Mouse (Mus musculus): ENCODE data around the gene Sgf29. TPM values are rescaled to one million over a fixed set of nuclear protein-coding genes. Genes with fewer than 3 reads are reported as not detected.
"Not testable (repeated sequence)": the region's sequence is repeated elsewhere in the genome, so short reads cannot be mapped to it uniquely, and the experiment has no call there.

The Sgf29 gene
- polyA plus RNA-seq, 1 experiment from 2014 or later: 42.9 TPM

DNA sequence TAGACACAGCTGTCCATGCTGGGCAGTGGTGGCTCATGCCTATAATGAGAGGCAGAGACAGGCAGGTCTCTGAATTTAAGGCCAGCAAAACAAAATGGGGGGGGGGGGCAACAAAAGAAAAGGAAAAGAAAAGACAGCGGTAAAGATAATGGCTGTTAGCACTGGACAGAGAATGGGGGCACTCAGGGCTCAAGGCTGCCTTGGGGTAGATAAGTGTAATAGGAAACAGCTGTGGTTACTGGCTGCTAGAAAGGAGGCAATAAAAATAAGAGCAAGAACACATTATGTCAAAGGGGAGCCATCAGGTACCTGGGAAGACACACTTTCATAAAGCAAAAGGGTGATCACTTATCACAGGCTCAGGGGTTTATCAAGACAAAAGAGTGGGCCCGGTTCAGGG lies 16.6 kb upstream of the Sgf29 start:
- no peak overlapping the region for H3K9ac ChIP-seq (ENCODE audit: low read length)
- ATAC-seq (ENCODE audit: low read depth): no peak
- WGBS: 77% methylated on average over 2 of the region's 2 CpGs
- no peaks in the 10 kb centered on the region for H3K27me3 ChIP-seq (ENCODE audit: control insufficient read depth, insufficient read depth, low read depth, low read length)
- no peak overlapping the region for H3K4me3 ChIP-seq (ENCODE audit: low read length)
- H3K4me1 ChIP-seq (replicated peaks; ENCODE audit: control insufficient read depth, insufficient read depth, low read length): no peaks in the 10 kb centered on the region
- no peak overlapping the region for H3K27ac ChIP-seq (ENCODE audit: low read length)
- no peaks in the 10 kb centered on the region for H3K9me3 ChIP-seq (ENCODE audit: control insufficient read depth, low read length)
- H3K4me2 ChIP-seq (ENCODE audit: low read depth, low read length): no peak overlapping the region
- H3K36me3 ChIP-seq (ENCODE audit: control insufficient read depth, insufficient read depth, low read length): no peaks in the 10 kb centered on the region

DNA sequence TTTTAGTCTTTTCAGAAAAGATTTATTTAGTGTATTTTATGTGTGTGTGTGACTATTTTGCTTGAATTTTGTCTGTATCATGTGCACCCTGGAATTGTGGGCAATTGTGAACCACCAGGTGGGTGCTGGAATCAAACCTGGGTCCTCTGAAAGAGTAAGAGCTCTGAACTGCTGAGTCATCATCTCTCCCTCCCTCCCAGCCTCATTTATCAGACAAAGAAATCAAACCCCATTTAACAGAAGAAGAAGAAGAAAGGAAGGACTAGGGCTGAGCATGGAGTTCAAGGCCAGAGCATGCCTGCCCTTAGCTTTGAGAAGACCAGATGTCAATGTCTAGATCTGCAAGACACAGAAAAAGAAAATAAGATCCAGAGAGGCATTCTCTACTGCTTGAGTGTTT lies 13.7 kb upstream of the Sgf29 start:
- H3K4me3 ChIP-seq (ENCODE audit: low read length): no peak overlapping the region
- no peaks in the 10 kb centered on the region for H3K9me3 ChIP-seq (ENCODE audit: control insufficient read depth, low read length)
- no peak overlapping the region for H3K27ac ChIP-seq (ENCODE audit: low read length)
- H3K4me2 ChIP-seq (ENCODE audit: low read depth, low read length): no peak overlapping the region
- ATAC-seq (ENCODE audit: low read depth): no peak
- H3K9ac ChIP-seq (ENCODE audit: low read length): no peak overlapping the region
- no peaks in the 10 kb centered on the region for H3K36me3 ChIP-seq (ENCODE audit: control insufficient read depth, insufficient read depth, low read length)
- H3K27me3 ChIP-seq (ENCODE audit: control insufficient read depth, insufficient read depth, low read depth, low read length): no peaks in the 10 kb centered on the region
- H3K4me1 ChIP-seq (replicated peaks; ENCODE audit: control insufficient read depth, insufficient read depth, low read length): no peaks in the 10 kb centered on the region

DNA sequence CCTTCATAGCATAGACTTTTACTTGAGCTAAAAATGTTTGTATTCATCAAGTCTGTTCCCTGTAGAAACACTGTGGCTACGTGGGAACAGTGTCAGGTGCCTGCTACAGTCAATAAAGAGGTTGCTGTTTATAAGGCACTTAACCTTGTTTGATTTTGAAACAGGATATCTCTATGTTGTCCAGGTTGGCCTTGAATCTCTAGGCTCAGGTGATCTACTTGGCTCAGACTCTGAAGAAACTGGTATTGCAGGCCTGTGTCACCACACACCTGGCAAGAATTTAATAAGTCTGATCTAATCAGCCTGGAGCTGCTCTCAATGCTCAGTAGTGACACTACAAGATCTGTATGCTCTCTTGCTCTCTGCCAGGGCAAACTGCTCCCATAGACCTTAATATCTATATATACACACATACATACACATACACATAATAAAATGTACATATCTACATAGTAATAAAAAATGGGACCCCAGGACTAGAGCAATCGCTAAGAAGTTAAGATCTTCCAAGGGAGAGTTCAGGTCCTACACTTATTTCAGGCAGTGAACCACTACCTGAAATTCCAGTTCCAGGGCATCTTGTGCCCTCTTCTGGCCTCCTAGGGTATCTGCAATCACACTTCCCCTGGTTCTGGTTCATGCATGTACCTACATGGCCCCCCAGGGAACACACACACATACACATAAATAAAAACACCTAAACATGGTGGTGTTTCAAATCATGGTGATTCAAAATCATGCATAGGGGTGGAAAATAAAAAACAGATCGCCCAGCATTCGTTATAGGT lies 12.2 kb upstream of the Sgf29 start:
- 9% methylated on average over 4 of the region's 4 CpGs for WGBS
- no peaks in the 10 kb centered on the region for H3K9me3 ChIP-seq (ENCODE audit: control insufficient read depth, low read length)
- H3K36me3 ChIP-seq (ENCODE audit: control insufficient read depth, insufficient read depth, low read length): no peaks in the 10 kb centered on the region
- H3K9ac ChIP-seq (ENCODE audit: low read length): peak overlapping the region; percentile 4; the same call in 1 of the 2 replicates
- no peaks in the 10 kb centered on the region for H3K4me1 ChIP-seq (replicated peaks; ENCODE audit: control insufficient read depth, insufficient read depth, low read length)
- H3K4me2 ChIP-seq (ENCODE audit: low read depth, low read length): no peak overlapping the region
- no peaks in the 10 kb centered on the region for H3K27me3 ChIP-seq (ENCODE audit: control insufficient read depth, insufficient read depth, low read depth, low read length)
- peak overlapping the region; percentile 22; the same call in 1 of the 2 replicates for H3K27ac ChIP-seq (ENCODE audit: low read length)
- ATAC-seq (ENCODE audit: low read depth): peak; percentile 68
- H3K4me3 ChIP-seq (ENCODE audit: low read length): no peak overlapping the region

DNA sequence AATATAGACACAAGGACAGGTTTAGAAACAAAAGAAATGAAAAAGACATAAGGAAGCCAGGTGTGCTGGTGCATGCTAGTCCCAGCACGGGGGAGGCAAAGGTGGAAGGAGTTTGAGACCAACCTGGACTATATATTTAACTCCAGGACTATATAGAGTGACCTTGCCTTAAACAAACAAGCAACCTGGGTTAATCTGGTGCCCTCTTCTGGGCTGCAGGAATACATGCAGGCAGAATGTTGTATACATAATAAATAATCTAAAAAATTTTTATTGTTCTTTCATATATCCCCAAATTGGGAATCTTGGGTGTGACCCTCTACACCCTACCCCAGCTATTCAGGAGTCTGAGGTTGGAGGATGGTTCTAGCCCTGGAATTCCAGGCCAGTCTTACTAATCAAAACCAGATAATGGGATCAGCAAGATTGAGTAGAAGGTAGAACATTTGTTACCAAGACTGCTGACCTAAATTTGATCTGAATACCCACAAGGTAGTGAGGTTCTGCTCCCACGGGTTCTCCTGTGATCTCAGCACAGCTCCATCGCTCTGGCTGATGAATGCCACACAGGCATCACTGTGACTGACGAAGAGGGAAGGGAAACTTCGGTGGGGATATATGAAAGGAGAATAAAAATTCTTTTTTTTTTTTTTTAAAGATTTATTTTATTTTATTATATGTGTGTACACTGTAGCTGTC lies 6.4 kb upstream of the Sgf29 start:
- no peak for ATAC-seq (ENCODE audit: low read depth)
- no peak overlapping the region for H3K27ac ChIP-seq (ENCODE audit: low read length)
- 66% methylated on average over 5 of the region's 5 CpGs for WGBS
- H3K9ac ChIP-seq (ENCODE audit: low read length): no peak overlapping the region
- no peaks in the 10 kb centered on the region for H3K9me3 ChIP-seq (ENCODE audit: control insufficient read depth, low read length)
- H3K4me2 ChIP-seq (ENCODE audit: low read depth, low read length): no peak overlapping the region
- H3K4me3 ChIP-seq (ENCODE audit: low read length): no peak overlapping the region
- H3K4me1 ChIP-seq (replicated peaks; ENCODE audit: control insufficient read depth, insufficient read depth, low read length): no peaks in the 10 kb centered on the region
- H3K27me3 ChIP-seq (ENCODE audit: control insufficient read depth, insufficient read depth, low read depth, low read length): no peaks in the 10 kb centered on the region
- H3K36me3 ChIP-seq (ENCODE audit: control insufficient read depth, insufficient read depth, low read length): no peaks in the 10 kb centered on the region

DNA sequence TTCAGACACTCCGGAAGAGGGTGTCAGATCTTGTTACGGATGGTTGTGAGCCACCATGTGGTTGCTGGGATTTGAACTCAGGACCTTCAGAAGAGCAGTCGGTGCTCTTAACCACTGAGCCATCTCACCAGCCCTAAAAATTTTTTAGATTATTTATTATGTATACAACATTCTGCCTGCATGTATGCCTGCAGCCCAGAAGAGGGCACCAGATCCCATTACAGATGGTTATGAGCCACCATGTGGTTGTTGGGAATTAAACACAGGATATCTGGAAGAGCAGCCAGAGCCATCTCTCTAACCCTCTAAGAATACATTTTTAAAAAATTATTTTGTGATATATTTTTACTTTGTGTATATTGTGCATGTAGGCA lies 5.9 kb upstream of the Sgf29 start:
- not testable (repeated sequence) for H3K4me3 ChIP-seq (ENCODE audit: low read length); H3K4me2 ChIP-seq (ENCODE audit: low read depth, low read length); H3K27me3 ChIP-seq (ENCODE audit: control insufficient read depth, insufficient read depth, low read depth, low read length); H3K36me3 ChIP-seq (ENCODE audit: control insufficient read depth, insufficient read depth, low read length); H3K9me3 ChIP-seq (ENCODE audit: control insufficient read depth, low read length); H3K27ac ChIP-seq (ENCODE audit: low read length); H3K9ac ChIP-seq (ENCODE audit: low read length); H3K4me1 ChIP-seq (replicated peaks; ENCODE audit: control insufficient read depth, insufficient read depth, low read length)
- peak; percentile 47; the same call in 1 of the 2 replicates for ATAC-seq (ENCODE audit: low read depth)
- 56% methylated on average over 3 of the region's 3 CpGs for WGBS

DNA sequence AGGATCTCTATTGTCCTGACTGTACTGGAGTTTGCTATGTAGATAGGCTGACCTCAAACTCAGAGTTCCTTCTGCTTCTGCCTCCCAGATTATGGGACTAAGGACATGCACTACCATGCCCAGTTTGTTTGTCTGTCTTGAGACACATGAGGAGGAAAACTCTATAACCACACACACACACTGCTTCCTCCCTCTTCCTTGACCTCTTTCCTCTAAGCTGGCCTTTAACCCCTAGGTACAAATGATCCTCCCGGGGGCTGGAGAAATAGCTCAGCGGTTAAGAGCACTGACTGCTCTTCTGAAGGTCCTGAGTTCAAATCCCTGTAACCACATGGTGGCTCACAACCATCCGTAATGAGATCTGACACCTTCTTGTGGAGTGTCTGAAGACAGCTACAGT lies 4.8 kb upstream of the Sgf29 start:
- Histone ChIP-seq H3K4me1 (replicated peaks; ENCODE audit: control insufficient read depth, insufficient read depth, low read length) (no peaks in the 10 kb centered on the region), H3K9me3 (ENCODE audit: control insufficient read depth, low read length) (no peaks in the 10 kb centered on the region), H3K27ac (ENCODE audit: low read length) (no peak overlapping the region), H3K36me3 (ENCODE audit: control insufficient read depth, insufficient read depth, low read length) (no peaks in the 10 kb centered on the region), H3K9ac (ENCODE audit: low read length) (no peak overlapping the region), H3K27me3 (ENCODE audit: control insufficient read depth, insufficient read depth, low read depth, low read length) (no peaks in the 10 kb centered on the region), H3K4me2 (ENCODE audit: low read depth, low read length) (no peak overlapping the region), H3K4me3 (ENCODE audit: low read length) (no peak overlapping the region)
- 74% methylated on average over 3 of the region's 3 CpGs for WGBS
- no peak for ATAC-seq (ENCODE audit: low read depth)

DNA sequence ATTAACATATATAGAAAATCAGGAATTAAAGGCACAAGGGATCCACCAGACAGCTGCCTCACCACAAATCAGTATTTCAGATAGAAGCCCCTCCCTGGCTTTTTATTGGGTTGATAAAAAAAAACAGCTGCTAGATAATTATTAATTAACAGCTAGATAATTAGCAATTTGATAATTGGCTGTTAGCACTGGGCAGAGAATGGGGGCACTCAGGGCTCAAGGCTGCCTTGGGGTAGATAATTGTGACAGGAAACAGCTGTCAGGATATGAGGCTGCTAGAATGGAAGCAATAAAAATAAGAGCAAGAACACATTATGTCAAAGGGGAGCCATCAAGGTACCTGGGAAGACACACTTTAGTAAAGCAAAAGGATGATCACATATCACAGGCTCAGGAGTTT lies 4.2 kb upstream of the Sgf29 start:
- Histone ChIP-seq H3K36me3 (ENCODE audit: control insufficient read depth, insufficient read depth, low read length) (no peaks in the 10 kb centered on the region), H3K4me1 (replicated peaks; ENCODE audit: control insufficient read depth, insufficient read depth, low read length) (peaks cover 1% of the 10 kb centered on the region; the same call in 1 of the 2 replicates), H3K9ac (ENCODE audit: low read length) (no peak overlapping the region), H3K4me3 (ENCODE audit: low read length) (no peak overlapping the region), H3K4me2 (ENCODE audit: low read depth, low read length) (no peak overlapping the region), H3K27me3 (ENCODE audit: control insufficient read depth, insufficient read depth, low read depth, low read length) (no peaks in the 10 kb centered on the region), H3K27ac (ENCODE audit: low read length) (no peak overlapping the region), H3K9me3 (ENCODE audit: control insufficient read depth, low read length) (no peaks in the 10 kb centered on the region)
- no peak for ATAC-seq (ENCODE audit: low read depth)

DNA sequence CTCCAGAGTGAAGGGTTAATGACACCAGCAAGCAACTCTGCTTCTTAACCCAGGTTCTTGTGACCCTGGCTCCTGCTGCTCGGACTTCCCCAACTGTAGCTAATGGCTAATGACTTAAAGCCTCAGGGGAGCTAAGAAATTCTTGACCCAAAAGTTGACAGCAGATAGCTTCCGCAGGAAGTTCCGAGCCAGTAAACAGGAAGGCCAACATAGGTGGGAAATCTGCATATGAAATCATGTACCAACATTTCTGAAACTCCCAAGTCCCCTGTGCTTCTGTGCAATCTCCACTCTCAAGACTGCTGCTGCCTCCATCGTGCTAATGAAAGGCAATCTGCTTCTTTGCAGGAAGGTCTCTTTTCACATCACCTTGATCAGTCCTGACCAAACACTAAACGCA lies 3.4 kb upstream of the Sgf29 start:
- Histone ChIP-seq H3K4me1 (replicated peaks; ENCODE audit: control insufficient read depth, insufficient read depth, low read length) (peaks cover 2% of the 10 kb centered on the region), H3K4me2 (ENCODE audit: low read depth, low read length) (no peak overlapping the region), H3K36me3 (ENCODE audit: control insufficient read depth, insufficient read depth, low read length) (no peaks in the 10 kb centered on the region), H3K27ac (ENCODE audit: low read length) (no peak overlapping the region), H3K27me3 (ENCODE audit: control insufficient read depth, insufficient read depth, low read depth, low read length) (no peaks in the 10 kb centered on the region), H3K9me3 (ENCODE audit: control insufficient read depth, low read length) (no peaks in the 10 kb centered on the region), H3K4me3 (ENCODE audit: low read length) (no peak overlapping the region), H3K9ac (ENCODE audit: low read length) (no peak overlapping the region)
- ATAC-seq (ENCODE audit: low read depth): no peak
- 51% methylated on average over 5 of the region's 5 CpGs for WGBS

DNA sequence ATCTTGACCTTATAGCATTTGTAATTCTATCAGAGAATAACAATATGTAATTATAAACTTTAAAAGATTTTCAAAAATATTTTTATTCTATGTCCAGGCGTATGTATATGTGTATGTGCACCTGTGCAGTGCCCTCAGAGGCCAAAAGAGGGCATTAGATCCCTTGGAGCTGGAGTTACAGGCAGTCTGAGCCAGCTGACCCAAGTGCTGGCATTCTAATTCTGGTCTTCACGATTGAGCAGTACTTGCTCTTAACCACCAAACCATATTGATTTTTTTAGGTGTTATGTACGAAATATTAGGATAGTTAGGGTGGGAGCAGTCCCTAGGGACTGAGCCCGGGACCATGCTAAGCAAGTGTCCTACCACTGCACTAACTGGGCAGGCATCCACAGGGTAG lies 623 bp upstream of the Sgf29 start:
- no peak for ATAC-seq (ENCODE audit: low read depth)
- H3K9me3 ChIP-seq (ENCODE audit: control insufficient read depth, low read length): no peaks in the 10 kb centered on the region
- H3K27me3 ChIP-seq (ENCODE audit: control insufficient read depth, insufficient read depth, low read depth, low read length): no peaks in the 10 kb centered on the region
- H3K36me3 ChIP-seq (ENCODE audit: control insufficient read depth, insufficient read depth, low read length): no peaks in the 10 kb centered on the region
- no peak overlapping the region for H3K9ac ChIP-seq (ENCODE audit: low read length)
- WGBS: 72% methylated on average over 4 of the region's 4 CpGs
- H3K4me2 ChIP-seq (ENCODE audit: low read depth, low read length): peak overlapping the region; percentile 87
- H3K27ac ChIP-seq (ENCODE audit: low read length): no peak overlapping the region
- H3K4me1 ChIP-seq (replicated peaks; ENCODE audit: control insufficient read depth, insufficient read depth, low read length): peaks cover 2% of the 10 kb centered on the region
- H3K4me3 ChIP-seq (ENCODE audit: low read length): peak overlapping the region; percentile 66; the same call in 1 of the 2 replicates

All from lung, embryonic 16.5 days (tissue).